Mouse (Mus musculus): ENCODE results near the gene Tmem151a.

Tmem151a gene

DNA sequence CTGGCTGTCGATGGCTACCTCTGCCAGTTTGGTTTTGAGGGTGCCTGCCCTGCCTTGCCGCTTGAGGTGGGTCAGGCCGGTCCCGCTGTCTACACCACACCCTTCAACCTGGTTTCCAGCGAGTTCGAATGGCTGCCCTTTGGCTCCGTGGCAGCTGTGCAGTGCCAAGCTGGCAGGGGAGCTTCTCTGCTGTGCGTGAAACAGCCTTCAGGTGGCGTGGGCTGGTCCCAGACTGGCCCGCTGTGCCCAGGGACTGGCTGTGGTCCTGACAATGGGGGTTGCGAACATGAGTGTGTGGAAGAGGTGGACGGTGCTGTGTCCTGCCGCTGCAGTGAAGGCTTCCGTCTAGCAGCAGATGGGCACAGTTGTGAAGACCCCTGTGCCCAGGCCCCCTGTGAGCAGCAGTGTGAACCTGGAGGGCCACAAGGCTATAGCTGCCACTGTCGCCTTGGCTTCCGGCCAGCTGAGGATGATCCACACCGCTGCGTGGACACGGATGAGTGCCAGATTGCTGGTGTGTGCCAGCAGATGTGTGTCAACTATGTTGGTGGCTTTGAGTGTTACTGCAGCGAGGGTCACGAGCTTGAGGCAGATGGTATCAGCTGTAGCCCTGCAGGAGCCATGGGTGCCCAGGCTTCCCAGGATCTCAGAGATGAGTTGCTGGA, 16.6 kb downstream of the Tmem151a start:
- DNase-seq (ENCODE audit: low spot score in 2 of 2), result no peak

DNA sequence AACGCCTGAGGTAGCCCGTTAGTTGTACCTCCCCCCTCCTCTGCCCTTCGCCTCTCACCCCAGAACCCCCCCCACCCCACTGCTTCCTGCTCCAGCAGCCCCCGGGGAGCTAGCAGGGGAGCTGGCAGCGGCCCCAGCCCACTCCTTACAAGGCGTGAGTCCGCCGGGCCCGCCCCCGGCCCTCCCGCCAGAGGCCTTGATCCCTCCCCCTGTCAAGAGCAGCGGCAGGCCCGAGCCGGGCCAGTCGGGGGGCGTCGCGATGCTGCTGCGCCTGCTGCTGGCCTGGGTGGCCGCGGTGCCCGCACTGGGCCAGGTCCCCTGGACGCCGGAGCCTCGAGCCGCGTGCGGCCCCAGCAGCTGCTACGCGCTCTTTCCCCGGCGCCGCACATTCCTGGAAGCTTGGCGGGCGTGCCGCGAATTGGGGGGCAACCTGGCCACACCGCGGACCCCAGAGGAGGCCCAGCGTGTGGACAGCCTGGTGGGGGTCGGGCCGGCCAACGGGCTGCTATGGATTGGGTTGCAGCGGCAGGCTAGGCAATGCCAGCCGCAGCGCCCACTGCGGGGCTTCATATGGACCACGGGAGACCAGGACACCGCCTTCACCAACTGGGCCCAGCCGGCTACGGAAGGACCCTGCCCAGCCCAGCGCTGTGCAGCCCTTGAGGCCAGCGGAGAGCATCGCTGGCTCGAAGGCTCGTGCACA, 17.3 kb downstream of the Tmem151a start, which contains the start of gene Cd248:
TSS of gene Cd248 (plus strand) at position 212 of the 703 bp plus-strand sequence.
- DNase-seq (ENCODE audit: low spot score in 2 of 2), result no peak

DNA sequence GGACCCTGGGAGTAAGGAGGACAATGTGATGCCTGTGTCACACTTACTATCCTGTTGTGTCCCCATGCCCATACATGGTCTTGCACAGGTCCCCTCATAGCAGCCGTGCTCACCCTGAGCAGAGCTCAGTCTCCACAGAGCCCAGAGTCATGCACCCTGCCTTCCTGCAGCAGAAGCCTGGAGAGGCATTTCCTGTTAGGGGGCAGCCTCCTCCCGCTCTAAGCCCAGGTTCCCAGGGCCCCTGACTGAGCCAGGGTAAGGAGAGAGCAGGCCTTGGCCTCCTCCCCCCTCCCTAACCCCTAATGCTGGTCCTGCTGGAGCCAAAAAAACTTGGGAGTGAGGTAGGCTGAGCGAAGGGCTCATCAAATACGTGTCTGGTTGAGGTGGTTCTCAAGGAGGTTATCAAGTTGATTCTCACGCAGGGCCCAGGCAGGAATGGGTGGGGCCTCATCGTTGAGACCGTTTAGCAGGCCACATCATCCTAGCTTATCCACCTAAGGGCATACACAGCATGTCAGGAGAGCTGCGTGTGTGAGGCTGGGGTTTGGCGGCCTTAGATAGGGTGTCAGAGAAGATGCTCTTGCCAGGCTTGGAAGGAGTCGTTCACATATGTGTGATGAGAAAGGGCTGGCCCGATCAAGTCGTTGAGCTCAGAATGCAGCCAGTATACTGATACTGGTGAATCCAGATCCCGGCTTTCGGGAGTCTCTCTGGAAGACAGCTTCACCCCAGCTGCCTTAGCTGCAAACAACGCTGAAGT, 18.1 kb downstream of the Tmem151a start:
- no peak for DNase-seq (ENCODE audit: low spot score in 2 of 2)

DNA sequence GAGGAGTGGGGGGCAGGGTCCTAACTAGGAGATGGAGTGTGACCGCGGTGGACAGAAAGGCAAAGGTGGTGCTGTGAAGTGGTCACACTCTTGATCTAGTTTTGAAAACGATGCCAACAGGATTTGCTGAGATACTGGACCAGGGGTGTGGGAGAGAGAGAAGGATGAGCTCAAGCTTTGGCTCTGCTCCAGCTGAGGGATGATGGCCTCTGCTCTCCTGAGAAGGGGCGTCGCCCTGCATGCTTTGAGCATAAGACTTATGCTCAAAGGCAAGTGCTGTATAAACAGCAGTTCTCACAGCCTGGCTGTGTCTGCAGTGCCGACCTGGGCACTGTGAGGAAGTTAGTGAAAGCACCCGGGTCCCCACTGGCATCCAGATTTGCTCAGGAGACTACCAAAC, 20.2 kb downstream of the Tmem151a start:
- no peak for DNase-seq (ENCODE audit: low spot score in 2 of 2)

DNA sequence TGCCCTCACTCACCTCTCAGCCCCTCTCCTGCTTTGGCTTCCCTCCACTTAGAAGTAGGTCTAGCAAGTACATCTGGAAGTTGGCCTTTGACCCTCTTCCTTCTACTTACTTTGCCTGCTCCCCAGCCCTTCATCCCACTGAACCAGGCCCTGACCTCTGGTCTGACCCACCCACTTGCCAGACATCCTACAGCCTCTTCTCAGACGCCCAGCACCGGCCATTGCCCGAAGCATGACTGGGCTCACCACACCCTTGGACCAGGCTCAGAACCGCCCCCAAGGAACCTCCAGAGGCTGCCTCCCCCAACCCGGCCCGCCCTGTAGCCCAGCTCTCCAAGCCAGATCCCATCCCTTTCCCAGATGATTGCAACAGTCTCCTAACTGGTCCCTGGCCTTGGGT, 22.9 kb downstream of the Tmem151a start:
- DNase-seq (ENCODE audit: low spot score in 2 of 2), result no peak

DNA sequence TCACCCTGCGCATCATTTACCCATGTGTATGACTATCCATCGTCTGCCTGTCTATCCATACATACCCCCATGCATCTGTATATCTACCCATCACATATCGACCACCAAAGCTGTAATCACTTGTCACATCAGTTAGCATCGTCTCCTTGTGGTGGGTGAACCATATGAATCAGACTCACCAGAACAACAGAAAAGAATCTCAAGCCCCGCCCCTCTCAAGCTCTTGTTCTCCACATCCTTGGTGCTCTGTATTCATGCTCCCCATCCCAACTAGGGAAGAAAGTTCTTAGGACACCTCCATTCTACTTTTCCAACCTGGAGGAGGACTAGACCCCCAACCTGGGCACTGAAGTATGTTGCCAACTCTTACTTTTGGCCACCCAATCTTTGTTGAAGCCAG, 23.3 kb downstream of the Tmem151a start:
- DNase-seq (ENCODE audit: low spot score in 2 of 2), result no peak

DNA sequence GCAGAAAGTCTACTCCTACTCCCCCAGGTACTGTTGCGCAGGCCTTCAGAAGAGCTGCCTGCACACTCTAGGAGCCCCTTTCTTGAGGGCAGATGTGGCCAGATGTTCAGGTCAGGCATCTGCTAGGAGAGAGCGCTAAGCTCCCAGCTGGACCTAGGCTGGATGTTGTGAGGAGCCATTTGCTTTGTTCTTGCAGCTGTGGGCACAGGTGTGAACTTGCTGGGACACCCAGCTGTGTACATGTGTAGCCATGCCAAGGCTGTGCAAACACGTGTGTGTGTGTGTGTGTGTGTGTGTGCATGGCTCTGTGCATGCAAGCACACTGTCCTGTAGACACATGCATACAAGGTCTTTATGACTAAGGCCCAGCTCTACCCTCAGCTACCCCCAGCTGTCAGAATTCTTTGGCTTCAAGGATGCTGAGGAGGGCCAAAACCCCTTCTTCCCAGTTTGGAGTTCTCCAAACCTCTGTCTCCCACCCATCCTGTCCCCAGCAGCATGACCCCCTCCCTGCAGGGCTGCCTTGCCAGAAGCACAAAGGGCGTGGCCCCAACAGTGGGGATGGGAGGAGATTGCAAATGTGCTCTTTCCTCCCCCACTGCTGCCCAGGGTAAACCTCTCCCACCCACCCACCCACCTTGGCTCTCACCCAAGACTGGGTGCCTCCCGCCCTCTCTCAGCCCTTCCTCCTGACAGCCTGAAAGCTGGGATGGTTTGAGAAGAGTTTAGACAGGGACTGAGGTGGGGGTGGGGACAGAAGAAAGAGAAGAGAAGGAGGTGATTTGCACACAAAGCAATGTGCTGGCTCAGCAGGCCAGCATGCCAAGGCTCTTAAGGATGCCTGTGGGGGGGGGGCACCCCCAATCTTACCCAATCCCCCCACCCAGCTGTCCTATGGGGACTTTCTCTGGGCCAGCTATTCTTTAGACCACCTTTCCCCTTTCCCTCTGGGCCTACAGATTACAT, 24.7 kb downstream of the Tmem151a start:
- DNase-seq (ENCODE audit: low spot score in 2 of 2), result no peak

DNA sequence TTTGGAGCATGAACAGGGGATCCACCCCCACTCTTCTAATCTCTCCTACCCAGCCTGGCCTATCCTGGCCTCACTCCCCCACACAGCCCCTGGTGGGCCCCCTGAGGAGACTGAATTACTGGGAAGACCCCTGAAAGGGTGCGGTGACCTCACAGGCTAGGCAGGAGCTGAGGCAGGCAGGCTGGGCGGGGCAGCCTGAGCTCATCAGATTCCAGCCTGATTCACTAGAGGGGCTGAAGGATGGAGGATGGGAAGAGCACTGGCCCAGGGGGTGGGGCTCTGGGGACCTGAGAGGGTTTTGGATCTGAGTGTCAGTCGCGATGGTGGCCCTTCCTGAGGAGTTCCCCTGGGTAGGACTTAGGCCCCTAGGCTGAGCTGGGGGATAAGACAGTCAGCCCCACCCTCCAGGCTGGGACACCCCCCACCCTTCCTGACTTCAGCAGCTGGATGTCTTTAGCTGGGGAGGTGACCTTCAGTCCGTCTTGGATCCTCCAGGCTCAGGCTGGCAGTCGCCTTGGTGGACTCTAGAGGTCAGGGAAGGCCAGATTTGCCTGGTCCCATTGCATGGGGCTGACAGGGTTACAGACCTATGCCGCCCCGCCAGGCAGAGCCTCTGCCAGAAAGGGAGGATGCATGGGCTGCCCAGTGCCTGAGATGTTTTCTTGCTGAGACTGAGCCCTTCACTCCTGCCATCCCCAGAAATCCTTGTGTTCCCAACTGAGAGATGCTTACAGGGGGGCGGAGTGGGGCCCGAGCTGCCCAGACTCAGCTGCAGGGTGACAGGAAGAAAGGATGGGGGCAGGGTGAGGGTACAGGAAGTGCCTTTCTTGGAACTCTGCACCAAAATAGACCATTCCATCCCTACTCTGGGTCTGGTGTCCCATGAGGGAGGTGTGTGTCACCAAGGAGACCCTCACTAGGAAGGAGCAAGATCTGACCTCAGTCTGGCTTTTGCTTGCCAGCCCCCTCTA, 26.2 kb downstream of the Tmem151a start:
- DNase-seq (ENCODE audit: low spot score in 2 of 2), result no peak

DNA sequence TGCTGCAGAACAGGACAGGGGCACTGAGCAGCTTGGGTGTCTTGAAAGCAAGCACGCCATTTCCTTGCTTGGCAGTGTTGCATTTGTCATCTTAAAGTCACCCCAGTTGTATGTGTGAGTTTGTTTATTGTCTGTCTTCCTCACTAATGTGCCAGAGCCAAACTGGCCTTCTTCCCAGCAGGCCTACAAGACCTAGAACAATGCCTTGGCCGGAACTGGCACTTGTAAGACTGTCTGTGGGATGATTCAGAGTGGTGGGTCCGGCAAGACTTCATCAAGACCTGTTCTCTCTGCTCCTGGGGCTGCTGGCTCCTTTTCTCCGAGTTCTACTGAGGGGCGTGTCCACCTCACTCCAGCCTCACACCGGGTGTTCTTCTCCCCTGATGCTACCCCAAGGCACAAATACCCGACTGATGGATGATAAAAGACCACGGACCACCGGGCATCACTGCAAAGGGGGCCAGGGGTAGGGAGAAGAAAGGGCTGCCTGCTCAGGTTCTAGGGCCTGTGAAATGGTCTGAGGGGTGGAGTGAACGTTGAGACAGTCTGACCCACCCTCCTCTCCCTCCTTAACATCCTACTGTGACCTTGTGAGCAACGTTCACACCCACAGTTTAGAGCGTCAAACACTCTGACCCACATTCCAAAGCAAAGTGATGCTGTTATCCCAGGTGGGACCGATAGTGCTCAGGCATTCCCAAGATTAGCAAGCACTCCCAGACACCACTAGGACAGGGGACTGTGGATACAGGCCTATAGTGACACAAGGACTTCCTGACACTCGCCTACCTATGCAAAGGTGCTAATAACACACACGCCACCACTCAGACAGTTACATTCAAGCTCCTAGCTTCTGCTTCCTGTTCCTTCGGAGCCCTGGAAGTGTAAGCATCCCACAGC, 27.2 kb downstream of the Tmem151a start:
- DNase-seq (ENCODE audit: low spot score in 2 of 2), result no peak

DNA sequence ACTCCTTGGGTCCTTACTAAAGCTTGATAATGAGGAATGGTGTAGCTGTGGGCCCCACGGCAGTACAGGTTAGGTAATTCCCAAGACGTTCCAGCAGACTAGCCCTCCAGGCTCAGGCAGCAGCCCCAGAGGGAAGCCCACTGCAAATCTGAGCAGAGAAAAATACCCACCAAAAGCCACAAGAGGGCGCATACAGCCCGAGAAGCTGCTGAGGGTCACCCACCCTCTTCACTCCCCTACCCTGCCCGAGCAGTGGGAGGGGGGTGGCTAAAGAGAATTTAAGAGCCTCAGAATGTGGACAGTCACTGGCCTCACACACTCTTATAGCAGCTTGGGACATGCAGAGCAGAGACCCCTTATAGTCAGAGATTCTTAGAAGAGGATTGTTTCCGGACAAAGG, 29.1 kb downstream of the Tmem151a start:
- DNase-seq (ENCODE audit: low spot score in 2 of 2), result peak in 1 of 2 experiments; percentile 61

DNA sequence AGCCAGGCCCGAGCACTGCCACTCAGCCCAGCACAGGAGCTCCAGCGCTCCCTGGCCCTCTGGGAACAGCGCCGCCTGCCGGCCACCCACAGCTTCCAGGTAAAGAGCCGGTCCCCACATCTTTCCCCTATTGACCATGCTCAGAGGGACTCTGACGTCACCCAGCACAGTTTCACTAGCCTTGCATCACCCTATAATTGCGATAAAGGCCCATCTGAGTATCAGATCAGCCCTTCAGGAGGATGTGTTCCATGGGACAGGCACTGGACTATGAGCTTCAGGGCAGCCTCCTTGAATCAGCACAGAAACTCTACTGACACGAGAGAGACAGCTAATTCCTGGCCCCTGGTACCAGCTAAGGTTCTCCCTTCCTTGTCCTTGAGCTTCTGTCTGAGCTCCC, 31.4 kb downstream of the Tmem151a start:
- DNase-seq (ENCODE audit: low spot score in 2 of 2), result peak in 1 of 2 experiments; percentile 48

DNA sequence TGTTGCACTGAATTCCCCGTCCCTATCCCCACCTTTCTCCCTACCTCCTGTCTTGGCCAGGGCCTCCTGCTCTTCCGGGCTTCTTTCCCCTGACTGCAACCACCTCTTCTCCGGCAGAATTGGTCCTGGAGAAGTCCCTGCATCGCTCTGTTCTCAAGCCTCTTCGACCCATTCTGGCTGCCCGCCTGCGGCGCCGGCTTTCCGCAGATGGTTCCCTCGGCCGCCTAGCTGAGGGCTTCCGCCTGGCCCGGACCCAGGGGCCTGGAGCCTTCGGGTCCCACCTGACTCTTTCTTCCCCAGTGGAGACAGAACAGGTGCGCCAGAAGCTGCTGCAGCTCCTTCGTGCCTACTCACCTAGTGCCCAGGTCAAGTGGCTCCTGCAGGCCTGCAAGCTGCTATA, 32.5 kb downstream of the Tmem151a start:
- no peak for DNase-seq (ENCODE audit: low spot score in 2 of 2)

DNA sequence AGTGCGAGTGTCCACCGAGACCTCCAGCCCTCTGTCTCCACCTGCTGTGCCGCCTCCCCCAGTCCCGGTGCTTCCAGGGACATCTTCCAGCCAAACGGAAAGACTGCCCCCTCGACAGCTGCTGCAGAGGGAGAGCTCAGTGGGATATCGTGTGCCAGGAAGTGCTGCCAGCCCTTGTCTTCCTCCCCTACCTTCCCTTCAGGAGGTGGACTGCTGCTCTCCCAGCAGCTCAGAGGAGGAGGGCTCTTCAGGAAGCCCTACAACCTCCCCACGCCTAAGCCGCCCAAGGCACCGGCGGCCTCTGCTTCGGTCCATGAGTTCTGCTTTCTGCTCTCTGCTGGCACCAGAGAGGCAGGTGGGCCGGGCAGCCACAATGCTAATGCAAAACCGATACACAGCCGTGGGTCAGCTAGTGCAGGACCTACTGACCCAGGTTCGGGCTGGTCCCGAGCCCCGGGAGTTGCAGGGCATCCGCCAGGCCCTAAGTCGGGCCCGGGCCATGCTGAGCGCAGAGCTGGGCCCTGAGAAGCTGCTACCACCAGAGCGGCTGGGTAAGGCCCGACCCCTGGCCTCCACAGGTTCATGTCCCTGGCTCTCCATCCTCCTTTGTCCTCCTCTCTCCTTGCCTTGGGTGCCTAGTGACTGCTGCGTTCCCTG, 33.0 kb downstream of the Tmem151a start:
- peak in 1 of 2 experiments; percentile 44 for DNase-seq (ENCODE audit: low spot score in 2 of 2)

DNA sequence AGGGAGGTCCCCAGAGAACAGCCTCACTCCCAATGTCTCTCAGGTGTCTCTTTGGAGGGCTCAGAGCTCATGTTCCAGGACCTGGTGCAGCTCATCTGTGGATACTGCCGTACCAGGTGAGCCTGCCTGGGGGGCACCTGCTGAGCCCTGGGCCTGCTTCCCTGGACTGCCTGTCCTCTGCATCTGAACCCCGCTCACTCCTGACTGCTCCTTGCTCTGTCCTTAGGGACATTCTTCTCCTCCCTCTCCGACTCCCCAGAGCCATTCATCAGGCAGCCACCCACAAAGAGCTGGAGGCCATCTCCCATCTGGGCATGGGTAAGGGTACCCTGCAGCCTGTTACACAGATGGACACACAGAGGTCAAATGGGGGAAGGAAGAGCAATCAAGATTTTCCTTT, 33.8 kb downstream of the Tmem151a start:
- DNase-seq (ENCODE audit: low spot score in 2 of 2), result no peak

DNA sequence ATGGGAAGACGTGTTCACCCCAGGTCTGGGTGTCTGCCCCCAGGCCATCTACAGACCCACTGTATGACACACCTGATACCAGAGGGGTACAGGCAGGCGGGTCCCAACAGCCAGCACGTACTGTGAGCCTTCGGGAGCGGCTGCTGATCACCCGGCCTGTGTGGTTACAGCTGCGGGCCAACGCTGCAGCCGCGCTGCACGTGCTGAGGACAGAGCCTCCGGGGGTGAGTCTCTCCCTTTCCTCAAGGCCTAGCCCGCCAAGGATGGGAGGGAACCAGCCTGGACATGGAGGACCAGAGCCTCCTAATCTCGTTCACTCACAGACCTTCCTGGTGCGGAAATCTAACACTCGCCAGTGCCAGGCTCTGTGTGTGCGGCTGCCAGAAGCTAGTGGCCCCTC, 34.3 kb downstream of the Tmem151a start:
- peak in 1 of 2 experiments; percentile 47 for DNase-seq (ENCODE audit: low spot score in 2 of 2)

DNA sequence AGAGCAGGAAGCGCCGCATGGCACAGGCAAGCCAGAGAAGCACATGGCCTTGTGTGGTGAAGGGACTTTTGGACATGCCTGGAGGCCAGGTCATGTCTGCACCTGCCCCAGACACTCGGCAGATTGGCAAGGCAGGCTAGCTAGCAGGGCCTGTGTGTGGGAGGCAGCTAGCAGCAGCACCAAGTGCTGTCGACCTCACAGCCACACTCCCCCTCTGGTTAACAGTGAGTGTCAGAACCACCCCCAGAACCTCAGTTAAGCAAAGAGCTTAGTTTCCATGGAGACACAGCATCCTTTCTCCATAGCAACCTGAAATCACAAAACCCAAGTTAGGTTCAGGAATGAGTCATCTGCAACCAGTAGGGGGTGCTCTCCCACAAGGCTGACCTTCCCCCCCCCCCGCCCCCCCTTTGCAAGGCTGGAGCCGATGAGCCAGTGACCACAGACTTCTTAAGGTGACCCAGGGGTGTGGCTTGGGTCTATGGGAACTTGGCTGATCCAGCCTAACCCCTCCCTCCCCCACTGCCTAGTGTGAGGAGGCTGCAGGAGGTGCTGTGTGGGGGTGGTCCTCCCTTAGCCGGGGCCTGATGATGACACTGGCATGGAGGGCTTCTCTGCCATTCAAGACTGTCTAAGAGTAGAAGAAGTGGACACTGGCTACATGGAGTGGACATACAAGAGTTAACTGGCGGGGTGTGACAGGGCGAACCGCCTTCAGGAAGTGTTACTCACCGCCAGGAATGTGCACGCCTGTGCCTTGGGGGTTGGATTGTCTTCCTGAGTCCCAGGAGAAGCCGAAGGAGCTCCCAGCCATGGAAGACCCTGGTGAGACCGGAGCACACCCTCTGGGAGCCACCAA, 35.1 kb downstream of the Tmem151a start, which contains the start of gene Rin1:
TSS of gene Rin1 (plus strand) at position 435 of the 859 bp plus-strand sequence.
- DNase-seq (ENCODE audit: low spot score in 2 of 2), result peak; percentile 73 to 89

DNA sequence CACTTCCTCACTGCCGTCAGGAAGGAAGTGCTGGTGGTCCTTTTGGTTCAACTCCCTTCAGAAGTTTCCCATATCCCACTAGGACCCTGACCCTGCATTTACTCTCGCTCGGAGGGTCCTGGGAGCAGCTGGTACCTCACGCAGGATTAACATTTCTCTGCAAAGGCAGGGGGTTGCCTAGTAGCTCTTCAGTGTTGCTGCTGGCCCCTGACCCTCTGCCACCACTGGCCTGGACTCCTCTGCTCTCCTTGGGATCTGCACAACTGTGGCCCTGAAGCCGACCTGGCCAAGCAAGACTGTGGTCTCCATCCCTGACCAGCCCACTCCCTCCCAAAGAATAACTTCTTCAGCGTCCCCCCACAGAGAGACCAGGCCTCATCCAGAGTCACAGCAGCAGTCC, 36.0 kb downstream of the Tmem151a start:
- DNase-seq (ENCODE audit: low spot score in 2 of 2), result peak in 1 of 2 experiments; percentile 36

All from right cerebral cortex, postnatal 10 days (tissue).